Mouse (Mus musculus): Measurements from ENCODE around the gene Lrsam1.
"Not testable (repeated sequence)": the region's sequence is repeated elsewhere in the genome, so short reads cannot be mapped to it uniquely, and the experiment has no call there.

The Lrsam1 gene

GRCm38 (mm10) chr2:32961192-32961995, at the start of gene Lrsam1, which contains the start of gene Rpl12:
Gene Lrsam1 (minus strand): TSS chr2:32961614.
Gene Rpl12 (plus strand): TSS chr2:32961559.
- in situ Hi-C loops (cut with MboI, MseI) = loop anchor here (10.0 kb wide), 1 partner anchor 1277 kb away; the partner anchor contains the start of gene Abl1

- in situ Hi-C loops (cut with MboI, MseI) = not testable (repeated sequence)
Observed at GRCm38 (mm10) chr2:33009055-33009454, 47.6 kb upstream of the Lrsam1 start.

DNA sequence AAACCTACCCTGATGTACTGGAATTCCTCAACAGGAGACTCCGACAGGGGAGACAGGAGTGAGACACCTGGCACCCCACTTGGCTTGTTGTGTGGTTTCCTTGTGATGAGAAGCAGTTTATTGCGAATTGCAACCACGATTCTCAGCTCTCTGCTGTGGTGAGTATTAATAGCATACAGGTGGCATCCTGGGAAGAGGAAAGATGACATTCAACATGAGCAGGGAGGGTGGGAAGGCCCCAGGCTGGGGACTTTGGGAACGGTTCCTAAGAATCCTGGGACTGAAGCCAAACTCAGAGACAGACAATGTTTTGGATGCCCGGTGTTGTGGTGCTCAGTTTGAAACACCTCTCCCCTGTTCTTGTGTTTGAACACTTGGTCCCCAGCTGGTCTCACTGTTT, 43.6 kb upstream of the Lrsam1 start:
- in situ Hi-C loops (cut with MboI, MseI) = no loop called here

DNA sequence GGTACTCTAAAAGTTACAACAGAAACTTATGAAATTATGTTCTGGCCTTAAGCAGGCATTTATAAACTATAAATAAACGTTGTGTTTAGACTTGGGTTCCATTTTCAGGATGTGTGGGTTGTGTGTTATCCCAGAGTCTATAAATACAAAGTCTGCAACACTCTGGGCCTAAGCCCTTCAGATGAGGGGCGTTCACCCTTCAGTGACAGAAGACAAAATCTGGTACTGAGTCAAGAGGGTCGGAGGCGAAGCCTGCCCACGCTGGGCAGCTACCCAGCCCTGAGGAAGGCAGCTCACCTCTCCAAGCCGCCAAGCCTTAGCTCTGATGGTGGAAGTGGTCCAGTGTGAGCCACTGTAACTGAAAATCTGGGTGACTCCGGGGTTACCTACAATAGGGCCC, 40.7 kb upstream of the Lrsam1 start:
- in situ Hi-C loops (cut with MboI, MseI) = no loop called here

- in situ Hi-C loops (cut with MboI, MseI) = no loop called here
Observed at GRCm38 (mm10) chr2:32999752-33000151, 38.3 kb upstream of the Lrsam1 start.

- in situ Hi-C loops (cut with MboI, MseI) = no loop called here
Observed at GRCm38 (mm10) chr2:32997792-32998191, 36.4 kb upstream of the Lrsam1 start.

DNA sequence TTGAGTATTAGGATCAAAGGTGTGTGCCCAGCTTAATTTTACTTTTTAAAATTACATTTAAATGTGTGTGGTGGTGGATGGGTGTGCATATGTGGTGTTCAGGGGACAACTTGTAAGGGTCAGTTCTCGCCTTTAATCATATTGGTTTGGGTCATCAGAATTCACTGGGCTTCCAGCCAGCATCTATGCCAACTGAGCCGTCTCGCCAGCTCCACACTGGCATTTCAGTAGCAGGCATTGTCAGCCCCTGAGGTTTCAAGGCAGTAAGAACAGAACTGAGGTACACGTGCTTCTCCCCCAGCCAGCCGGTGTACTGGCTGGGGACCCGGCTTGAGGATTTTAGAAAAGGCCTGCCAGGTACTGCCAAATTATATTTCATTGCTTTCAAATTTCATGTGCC, 35.7 kb upstream of the Lrsam1 start:
- in situ Hi-C loops (cut with MboI, MseI) = no loop called here

GRCm38 (mm10) chr2:32992130-32992529, 30.7 kb upstream of the Lrsam1 start:
- in situ Hi-C loops (cut with MboI, MseI) = no loop called here

DNA sequence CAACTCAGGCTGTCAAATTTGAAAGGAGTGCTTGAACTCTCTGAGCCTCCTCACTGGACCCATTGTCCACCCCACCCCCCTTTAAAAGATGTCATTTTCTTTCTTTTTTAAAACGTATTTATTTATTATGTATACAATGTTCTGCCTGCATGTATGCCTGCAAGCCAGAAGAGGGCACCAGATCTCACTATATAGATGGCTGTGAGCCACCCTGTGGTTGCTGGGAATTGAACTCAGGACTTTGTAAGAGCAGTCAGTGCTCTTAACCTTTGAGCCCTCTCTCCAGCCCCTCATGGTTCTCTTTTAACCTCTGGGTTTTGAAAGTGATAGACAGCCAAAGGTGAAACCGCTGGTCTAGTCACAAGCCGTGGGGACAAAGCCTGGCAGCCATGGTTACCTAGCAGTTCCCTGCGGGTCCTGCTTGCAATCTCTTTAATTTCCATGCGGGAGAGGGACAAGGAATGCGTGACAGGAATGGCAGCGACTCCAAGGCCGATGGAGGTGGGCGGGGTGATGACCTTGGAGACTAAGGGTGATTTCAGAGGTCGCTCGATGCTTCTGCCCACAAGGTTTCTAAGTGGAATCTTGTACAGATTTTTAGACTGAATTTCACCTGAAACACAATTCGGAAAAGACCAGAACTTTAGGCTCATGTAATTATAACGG, 28.9 kb upstream of the Lrsam1 start:
- in situ Hi-C loops (cut with MboI, MseI) = no loop called here

DNA sequence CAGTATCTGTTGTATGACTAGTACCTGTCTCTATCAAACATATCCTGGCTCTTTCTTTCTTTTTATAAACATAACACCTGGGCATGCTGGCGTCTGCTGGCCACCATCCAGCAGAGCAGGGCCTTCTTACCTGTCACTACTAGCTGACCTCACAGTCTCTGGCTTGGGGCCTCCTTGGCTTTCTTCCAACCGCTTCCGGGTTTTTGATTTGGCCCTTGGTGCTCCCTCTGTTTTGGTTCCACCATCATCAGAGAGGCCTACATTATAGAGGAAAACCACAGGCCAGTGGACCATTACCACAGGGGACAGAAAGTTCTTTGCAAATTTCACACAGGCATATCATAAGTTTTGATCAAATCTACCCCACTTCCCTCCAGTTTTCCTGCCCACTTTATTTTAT, 28.0 kb upstream of the Lrsam1 start:
- in situ Hi-C loops (cut with MboI, MseI) = no loop called here

DNA sequence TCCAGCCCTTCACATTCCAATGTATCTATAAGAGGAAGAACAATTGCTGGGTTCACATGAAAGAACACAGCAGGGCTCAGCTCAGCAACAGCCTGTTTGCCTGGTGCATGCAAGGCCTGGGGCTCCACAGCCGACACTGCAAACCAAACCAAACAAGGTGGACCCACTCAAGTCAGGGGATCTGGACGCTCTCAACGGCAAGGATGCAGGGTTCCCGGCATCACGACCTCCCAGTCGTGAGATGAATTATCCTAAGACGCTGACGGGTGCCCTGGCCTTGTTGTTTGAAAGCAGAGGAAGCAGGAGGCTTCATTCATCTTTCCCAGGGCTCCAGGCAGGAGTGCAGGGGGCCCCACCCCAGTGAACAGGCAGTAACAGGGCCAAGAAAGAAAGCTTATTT, 24.4 kb upstream of the Lrsam1 start:
- in situ Hi-C loops (cut with MboI, MseI) = no loop called here

GRCm38 (mm10) chr2:32983617-32984016, 22.2 kb upstream of the Lrsam1 start:
- in situ Hi-C loops (cut with MboI, MseI) = no loop called here

GRCm38 (mm10) chr2:32982700-32983099, 21.3 kb upstream of the Lrsam1 start:
- in situ Hi-C loops (cut with MboI, MseI) = no loop called here

DNA sequence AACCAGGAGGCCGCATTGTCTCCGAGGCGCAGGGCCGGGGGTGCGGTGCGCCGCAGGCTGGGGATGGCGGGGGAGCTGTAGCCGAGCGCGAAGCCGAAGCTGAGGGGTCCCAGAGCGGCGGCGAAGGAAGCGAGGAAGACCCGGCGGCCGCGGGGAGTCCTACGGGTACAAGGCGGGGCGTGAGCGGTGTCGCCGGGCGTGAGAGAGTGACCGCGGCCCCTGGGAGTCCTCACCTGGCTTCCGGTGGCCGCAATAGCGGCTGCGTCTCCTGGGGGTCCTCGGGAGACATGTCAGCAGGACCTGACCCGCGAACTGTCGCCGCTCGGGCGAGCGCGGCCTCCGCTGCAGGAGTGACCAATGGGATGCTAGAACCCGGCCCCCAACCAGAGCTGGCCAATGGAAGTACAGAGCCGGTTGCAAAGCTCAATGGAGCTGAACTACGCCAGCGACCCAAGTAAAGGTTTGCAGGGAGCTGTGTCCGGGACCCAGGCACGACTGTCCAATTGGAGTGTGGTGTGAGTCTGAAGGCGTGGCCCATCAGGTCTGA, 20.4 kb upstream of the Lrsam1 start, which contains the start of gene Slc2a8:
TSS of gene Slc2a8 (minus strand) at position 359 of the 547 bp plus-strand sequence.
- in situ Hi-C loops (cut with MboI, MseI) = no loop called here

GRCm38 (mm10) chr2:32981281-32981680, 19.9 kb upstream of the Lrsam1 start:
- in situ Hi-C loops (cut with MboI, MseI) = no loop called here

- in situ Hi-C loops (cut with MboI, MseI) = no loop called here
Observed at GRCm38 (mm10) chr2:32979675-32980074, 18.3 kb upstream of the Lrsam1 start.

DNA sequence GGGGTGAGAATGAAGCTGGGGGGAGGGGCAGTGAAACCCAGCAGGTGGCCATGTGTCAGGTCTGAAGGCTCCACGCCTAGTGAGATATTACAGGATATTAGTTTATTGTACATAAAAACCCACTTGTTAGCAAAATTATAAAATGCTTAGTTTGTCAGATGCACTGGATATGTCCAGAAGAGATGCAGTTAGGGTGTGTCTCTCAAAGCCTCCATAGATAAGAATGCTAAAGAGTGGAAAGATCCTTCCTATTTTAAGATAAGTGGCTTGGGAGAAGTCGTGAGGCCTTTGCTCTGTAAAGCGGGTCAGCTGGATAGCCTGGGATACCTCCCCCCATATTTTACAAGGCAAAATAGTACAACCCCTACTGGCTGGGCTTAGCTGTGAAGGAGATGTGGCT, 17.3 kb upstream of the Lrsam1 start:
- in situ Hi-C loops (cut with MboI, MseI) = no loop called here

GRCm38 (mm10) chr2:32977114-32977513, 15.7 kb upstream of the Lrsam1 start:
- in situ Hi-C loops (cut with MboI, MseI) = no loop called here

- in situ Hi-C loops (cut with MboI, MseI) = no loop called here
Observed at GRCm38 (mm10) chr2:32974216-32974615, 12.8 kb upstream of the Lrsam1 start.

GRCm38 (mm10) chr2:32971235-32971634, 9.8 kb upstream of the Lrsam1 start:
- in situ Hi-C loops (cut with MboI, MseI) = no loop called here

- in situ Hi-C loops (cut with MboI, MseI) = loop anchor here (10.0 kb wide), 1 partner anchor 1285 kb away; the partner anchor contains the start of gene Abl1
Observed at GRCm38 (mm10) chr2:32969326-32969725, 7.9 kb upstream of the Lrsam1 start.

- in situ Hi-C loops (cut with MboI, MseI) = loop anchor here (10.0 kb wide), 1 partner anchor 1283 kb away; the partner anchor contains the start of gene Abl1
Observed at GRCm38 (mm10) chr2:32968024-32968614, 6.7 kb upstream of the Lrsam1 start.
